Mouse (Mus musculus) adrenal gland, postnatal 25 days (tissue): ENCODE measurements around the gene Hcn2. TPM values are rescaled to one million over a fixed set of nuclear protein-coding genes. Genes with fewer than 3 reads are reported as not detected.

Experiments used
- DNase-seq: peaks from one replicate; pipeline ENCODE4 v3.0.0; 2021; ENCODE audit warnings: mixed read lengths
- total RNA-seq: library from RNA; stranded (reverse); gene quantifications from 2 replicates; pipeline ENCODE4 v1.2.3, GENCODE M21; 2021

Gene Hcn2
- total RNA-seq, 1 experiment from 2014 or later, result 7.7 TPM

DNA sequence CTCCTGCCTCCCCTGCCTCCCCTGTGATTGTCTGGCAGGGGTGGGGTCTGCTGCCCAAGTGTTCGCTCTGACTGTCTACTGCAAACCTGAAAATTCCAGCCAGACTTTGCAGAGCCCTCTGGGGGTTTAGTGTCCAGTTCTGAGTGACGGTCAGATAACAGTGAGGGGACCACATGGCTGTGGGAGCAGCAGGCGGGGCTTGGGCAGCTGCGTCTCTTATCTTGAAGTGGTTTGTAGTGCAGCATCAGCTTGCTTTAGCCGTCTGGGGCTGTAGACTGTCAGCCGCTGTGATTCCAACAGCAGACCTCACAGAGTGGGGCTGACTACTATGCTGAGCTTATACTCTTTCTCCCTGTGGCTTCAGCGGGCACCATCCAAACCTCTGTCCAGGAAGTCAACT lies 7.1 kb upstream of the Hcn2 start:
- no peak for DNase-seq

GRCm38 (mm10) chr10:79712029-79712428 lies 4.4 kb upstream of the Hcn2 start:
- no peak for DNase-seq

DNA sequence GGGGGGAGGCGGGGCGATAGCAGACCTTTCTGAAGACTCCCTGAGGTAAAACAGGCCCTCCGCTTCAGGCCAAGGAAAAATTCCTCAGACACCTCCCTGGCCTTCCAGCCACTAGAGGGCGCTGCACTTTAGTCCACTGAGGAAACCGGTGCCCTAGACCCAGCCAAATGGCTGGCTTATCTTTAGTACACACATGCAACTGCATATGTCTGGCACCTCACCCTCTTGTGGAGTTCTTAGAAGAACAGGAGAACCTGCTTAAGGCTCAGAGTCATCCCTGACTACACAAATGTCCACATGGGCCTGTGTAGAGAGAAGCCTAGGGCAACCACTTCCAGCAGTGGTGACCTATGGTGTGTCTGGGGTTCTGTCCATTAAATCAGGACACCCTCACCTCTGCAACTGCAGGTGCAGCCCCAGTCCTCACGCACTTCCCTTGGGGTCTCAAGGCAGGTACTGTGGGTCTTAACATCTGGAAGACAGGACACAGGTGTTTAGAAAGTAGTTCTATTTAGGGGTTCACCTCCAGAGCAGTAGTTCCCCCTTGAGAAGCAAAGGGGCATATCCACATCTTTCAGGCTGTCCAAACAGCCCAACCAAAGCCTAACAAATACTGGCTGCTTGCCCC lies 3.8 kb upstream of the Hcn2 start:
- peak; percentile 85 for DNase-seq

- DNase-seq, result no peak
Observed at GRCm38 (mm10) chr10:79713163-79713562, 3.3 kb upstream of the Hcn2 start.

GRCm38 (mm10) chr10:79714996-79715395 lies 1.4 kb upstream of the Hcn2 start:
- DNase-seq, result no peak

GRCm38 (mm10) chr10:79716988-79717355 lies 538 bp downstream of the Hcn2 start:
- DNase-seq, result peak; percentile 41

DNA sequence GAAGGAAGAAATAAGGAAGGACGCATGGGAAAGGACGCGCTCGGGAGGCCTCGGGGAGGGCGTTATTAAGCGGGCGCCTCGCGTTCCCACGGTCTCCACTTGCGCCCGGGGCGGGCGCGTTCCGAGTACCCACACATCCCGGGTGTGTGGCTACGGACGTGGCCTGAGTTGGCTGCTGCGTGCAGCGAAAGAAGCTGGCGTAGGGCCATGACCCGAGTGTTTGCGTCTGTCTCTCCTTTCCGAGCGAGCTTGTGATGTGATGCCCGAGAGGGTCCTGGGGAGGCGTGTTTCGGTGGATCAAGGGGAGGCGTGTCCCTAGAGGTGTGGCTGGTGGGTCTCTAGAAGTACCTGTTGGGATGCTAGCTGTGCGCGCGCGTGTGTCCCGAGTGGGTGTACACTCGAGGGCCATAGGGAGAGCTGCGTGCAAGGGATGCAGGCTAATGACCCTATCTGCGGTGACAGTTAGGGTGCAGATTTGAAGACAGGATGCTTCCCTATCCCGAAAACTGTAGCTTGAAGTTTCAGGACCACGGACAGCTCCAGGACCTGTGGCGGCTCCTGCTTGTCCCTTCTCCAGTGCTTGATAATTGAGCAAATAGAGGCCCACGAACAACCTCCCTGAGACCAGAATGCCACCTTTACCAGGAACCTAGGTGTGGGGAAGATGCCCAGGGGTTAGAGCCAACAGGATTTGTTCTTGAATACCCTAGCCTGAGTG lies 1.4 kb downstream of the Hcn2 start:
- DNase-seq, result peak; percentile 78

DNA sequence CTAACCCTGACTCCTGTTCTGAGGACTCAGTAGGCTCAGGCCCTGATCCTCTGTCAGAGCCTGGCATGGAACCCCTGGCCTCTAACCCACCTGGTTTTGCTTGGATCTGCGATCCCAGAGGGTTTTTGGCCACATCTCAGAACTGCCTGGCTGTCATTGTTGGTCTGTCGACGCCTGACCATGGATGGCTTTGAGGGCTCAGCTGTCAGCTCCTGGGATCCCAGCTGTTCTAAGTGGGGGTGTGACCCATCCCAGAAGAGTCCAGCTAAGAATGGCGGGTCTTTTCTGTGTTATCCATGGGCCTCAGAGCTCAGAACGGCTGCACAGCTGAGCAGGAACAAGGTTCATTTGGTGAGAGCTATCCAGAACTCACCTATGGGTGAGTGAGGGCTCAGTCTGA lies 4.7 kb downstream of the Hcn2 start:
- DNase-seq, result no peak

DNA sequence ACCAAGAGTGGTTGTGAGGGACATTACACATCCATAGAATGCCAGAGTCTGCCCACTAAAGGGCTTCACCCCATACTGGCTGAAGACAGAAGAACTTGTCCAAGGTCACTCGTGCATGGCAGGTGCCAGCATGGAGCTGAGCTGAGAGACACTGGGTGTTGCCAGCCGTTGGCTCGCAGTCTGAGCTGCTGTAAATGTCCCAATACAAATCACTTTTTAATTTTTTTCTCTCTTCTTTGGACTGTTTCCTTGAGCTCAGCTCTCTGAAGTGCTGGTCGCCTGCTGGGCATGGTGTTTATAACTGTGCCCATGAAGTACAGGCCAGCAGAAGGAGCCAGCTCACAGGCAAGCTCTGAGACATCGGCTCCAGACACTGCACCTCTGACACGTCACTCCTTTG lies 6.6 kb downstream of the Hcn2 start:
- no peak for DNase-seq

DNA sequence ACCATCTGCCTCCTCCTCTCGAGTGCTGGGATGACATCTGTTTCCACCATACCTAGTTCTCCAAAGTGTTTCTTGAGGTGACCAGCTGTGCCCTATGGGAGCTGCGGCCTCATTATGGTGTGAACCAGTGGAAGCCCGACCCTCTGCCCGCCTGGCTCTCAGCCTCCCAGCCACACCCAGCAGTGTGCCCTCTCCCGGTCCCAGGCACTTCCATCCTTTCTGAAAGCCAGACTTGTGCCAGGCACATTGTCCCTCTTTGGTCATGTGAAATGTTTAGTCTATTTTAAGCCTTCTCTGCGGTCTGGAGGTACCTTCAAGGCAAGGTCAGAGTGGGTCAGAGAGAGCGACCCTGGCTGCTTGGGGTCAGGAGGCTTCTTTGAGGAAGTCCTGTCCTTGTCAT lies 7.3 kb downstream of the Hcn2 start:
- DNase-seq, result no peak

GRCm38 (mm10) chr10:79726090-79726489 lies 9.7 kb downstream of the Hcn2 start:
- DNase-seq, result peak; percentile 70

- DNase-seq, result no peak
Observed at GRCm38 (mm10) chr10:79728323-79729249, 12.2 kb downstream of the Hcn2 start.

DNA sequence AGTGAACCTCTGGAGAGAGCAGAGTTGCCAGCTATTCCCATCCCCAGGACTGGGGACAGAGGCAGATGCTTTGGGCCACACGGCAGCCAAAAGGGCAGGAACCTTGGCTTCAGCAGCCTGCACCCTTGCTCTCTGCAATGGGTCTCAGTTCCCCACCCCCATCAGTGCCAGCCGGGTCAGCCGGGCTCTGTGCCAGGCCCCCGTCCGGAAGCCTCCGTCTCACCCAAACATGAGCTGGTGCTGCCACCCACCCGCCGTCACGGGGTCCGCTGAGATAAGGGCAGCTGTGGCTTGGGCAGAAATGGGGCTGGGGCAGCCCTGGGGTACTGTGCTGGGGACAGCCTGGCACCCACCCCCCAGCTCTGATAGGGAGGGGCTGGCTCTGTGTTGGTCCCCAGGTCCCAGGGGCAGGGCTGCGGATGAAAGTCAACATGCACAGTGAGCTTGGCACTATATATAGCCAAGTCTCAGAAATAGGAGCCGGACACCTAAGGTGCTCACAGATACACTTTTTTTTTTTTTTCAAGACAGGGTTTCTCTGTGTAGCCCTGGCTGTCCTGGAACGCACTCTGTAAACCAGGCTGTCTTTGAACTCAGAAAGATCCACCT lies 13.0 kb downstream of the Hcn2 start:
- DNase-seq, result no peak

DNA sequence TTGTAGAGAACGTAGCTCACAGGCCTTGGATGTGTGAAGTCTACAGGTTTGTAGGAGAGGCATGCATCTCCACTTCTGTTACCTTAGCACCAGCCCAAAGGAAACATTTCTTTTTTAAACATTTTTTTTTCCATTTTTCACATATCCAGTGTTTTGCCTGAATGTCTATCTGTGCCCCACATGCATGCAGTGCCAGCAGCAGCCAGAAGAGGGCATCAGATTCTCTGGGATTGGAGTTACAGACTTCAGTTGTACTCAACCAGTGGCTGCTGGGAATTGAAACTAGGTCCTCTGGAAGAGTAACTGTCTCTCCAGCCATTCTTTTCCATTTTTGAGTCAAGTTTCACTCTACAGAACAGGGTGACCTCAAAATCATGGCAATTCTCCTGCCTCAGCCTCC lies 16.1 kb downstream of the Hcn2 start:
- peak; percentile 45 for DNase-seq

DNA sequence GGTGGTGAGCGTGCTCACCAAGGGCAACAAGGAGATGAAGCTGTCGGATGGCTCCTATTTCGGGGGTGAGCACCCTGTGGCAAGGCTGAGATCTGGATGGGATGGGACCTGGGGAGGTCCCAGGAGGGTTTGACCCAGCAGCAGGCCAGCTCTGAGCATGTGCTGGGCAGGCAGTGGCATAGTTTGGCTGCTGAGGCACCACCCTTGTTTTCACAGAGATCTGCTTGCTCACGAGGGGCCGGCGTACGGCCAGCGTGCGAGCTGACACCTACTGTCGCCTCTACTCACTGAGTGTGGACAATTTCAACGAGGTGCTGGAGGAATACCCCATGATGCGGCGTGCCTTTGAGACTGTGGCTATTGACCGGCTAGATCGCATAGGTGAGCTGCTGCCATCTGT lies 17.4 kb downstream of the Hcn2 start:
- no peak for DNase-seq

GRCm38 (mm10) chr10:79735361-79735760 lies 18.9 kb downstream of the Hcn2 start:
- DNase-seq, result peak; percentile 33

- peak; percentile 45 for DNase-seq
Observed at GRCm38 (mm10) chr10:79736706-79737105, 20.3 kb downstream of the Hcn2 start.

DNA sequence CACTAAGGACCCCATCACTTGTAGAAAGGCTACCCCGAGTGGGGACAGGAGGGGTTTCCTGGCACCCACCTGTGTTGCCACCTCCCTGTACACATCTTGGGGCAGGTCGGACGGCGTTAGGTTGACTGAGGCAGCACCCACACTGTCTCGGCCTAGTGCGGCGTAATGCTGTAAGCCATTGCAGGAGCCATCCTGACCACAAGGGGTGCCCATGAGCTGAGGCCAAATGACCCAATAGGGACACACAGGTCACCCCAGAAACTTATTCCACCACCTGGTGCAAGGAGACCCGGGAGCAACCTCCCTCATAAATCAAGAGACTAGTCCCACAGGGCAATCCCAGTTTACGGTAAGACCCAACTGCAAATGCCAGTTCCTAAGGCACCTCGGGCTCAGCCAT lies 21.8 kb downstream of the Hcn2 start:
- no peak for DNase-seq

GRCm38 (mm10) chr10:79739234-79739633 lies 22.8 kb downstream of the Hcn2 start:
- DNase-seq, result no peak

GRCm38 (mm10) chr10:79740863-79741262 lies 24.4 kb downstream of the Hcn2 start:
- no peak for DNase-seq

GRCm38 (mm10) chr10:79743161-79743560 lies 26.7 kb downstream of the Hcn2 start:
- no peak for DNase-seq

- DNase-seq, result no peak
Observed at GRCm38 (mm10) chr10:79743650-79744365, 27.4 kb downstream of the Hcn2 start.
